Mouse (Mus musculus) kidney, embryonic 16.5 days (tissue): ENCODE data around the gene Hivep3. TPM values are rescaled to one million over a fixed set of nuclear protein-coding genes. Genes with fewer than 3 reads are reported as not detected.

Experiments used
- ATAC-seq: fragments of 200-750 bp; cut with Nextera tagmentation; 2 replicates; pipeline ENCODE4 v1.8.0; 2017; ENCODE audit warnings: moderate TSS enrichment; ENCODE audit not compliant: low FRiP score, low TSS enrichment
- H3K27ac ChIP-seq: fragments of 300-500 bp; sonication (generic); 2 replicates; pipeline ENCODE4 v1.5.1; 2014; ENCODE audit warnings: low read length
- H3K27me3 ChIP-seq: fragments of 300-500 bp; sonication (generic); 2 replicates; pipeline ENCODE4 v1.6.1; 2014; ENCODE audit warnings: low read length, control low read depth, mixed read lengths; ENCODE audit not compliant: insufficient read depth
- H3K36me3 ChIP-seq: fragments of 300-500 bp; sonication (generic); 2 replicates; pipeline ENCODE4 v1.6.1; 2014; ENCODE audit warnings: low read length, control low read depth, mixed read lengths; ENCODE audit not compliant: insufficient read depth
- H3K4me1 ChIP-seq: fragments of 300-500 bp; sonication (generic); 2 replicates; pipeline ENCODE4 v1.6.1; 2014; ENCODE audit warnings: low read length, control low read depth, mixed read lengths; ENCODE audit not compliant: insufficient read depth
- H3K4me2 ChIP-seq: fragments of 300-500 bp; sonication (generic); replicated peaks from 2 replicates; pipeline ENCODE4 v1.6.1; 2014; ENCODE audit warnings: low read depth, low read length
- H3K4me3 ChIP-seq: fragments of 300-500 bp; sonication (generic); 2 replicates; pipeline ENCODE4 v1.5.1; 2014; ENCODE audit warnings: mild to moderate bottlenecking, low read length
- H3K9ac ChIP-seq: fragments of 300-500 bp; sonication (generic); replicated peaks from 2 replicates; pipeline ENCODE4 v1.6.1; 2014; ENCODE audit warnings: low read length
- H3K9me3 ChIP-seq: fragments of 300-500 bp; sonication (generic); 2 replicates; pipeline ENCODE4 v1.6.1; 2016; ENCODE audit warnings: low read length, control low read depth
- WGBS: fragments of 180-500 bp; shearing (Covaris S2); extraction: QIAGEN DNeasy Blood & Tissue Kit; methylation state at CpG from one replicate; pipeline ENCODE4 v1.1.7; 2014; 5-methylcytosine and 5-hydroxymethylcytosine counted together
- polyA plus RNA-seq: library from polyadenylated mRNA; unstranded; fragments of >200 nt; fragmentation: Nextera tagmentation; extraction: Ambion mirVana; gene quantifications from 2 replicates; pipeline ENCODE4 v1.2.1, GENCODE M21; 2015

The Hivep3 gene
- polyA plus RNA-seq, 1 experiment from 2014 or later, result 7.0 TPM

- H3K27me3 ChIP-seq, result no peaks in the 10 kb centered on the region
- H3K4me2 ChIP-seq, result no peak overlapping the region
- 51% methylated on average over 4 of the region's 4 CpGs for WGBS
- H3K4me1 ChIP-seq, result no peaks in the 10 kb centered on the region
- H3K9me3 ChIP-seq, result no peaks in the 10 kb centered on the region
- no peak overlapping the region for H3K9ac ChIP-seq
- no peak for ATAC-seq
- H3K27ac ChIP-seq, result no peak overlapping the region
- no peak overlapping the region for H3K4me3 ChIP-seq
- no peaks in the 10 kb centered on the region for H3K36me3 ChIP-seq
These were observed 125.9 kb downstream of the Hivep3 start for GRCm38 (mm10) chr4:119859454-119859853.

- Histone ChIP-seq H3K27me3 (no peaks in the 10 kb centered on the region), H3K9ac (no peak overlapping the region), H3K4me2 (no peak overlapping the region), H3K36me3 (no peaks in the 10 kb centered on the region), H3K9me3 (no peaks in the 10 kb centered on the region), H3K4me1 (no peaks in the 10 kb centered on the region), H3K27ac (no peak overlapping the region), H3K4me3 (no peak overlapping the region)
- 74% methylated on average over 4 of the region's 4 CpGs for WGBS
- no peak for ATAC-seq
These were observed 127.4 kb downstream of the Hivep3 start for GRCm38 (mm10) chr4:119861001-119861400.

DNA sequence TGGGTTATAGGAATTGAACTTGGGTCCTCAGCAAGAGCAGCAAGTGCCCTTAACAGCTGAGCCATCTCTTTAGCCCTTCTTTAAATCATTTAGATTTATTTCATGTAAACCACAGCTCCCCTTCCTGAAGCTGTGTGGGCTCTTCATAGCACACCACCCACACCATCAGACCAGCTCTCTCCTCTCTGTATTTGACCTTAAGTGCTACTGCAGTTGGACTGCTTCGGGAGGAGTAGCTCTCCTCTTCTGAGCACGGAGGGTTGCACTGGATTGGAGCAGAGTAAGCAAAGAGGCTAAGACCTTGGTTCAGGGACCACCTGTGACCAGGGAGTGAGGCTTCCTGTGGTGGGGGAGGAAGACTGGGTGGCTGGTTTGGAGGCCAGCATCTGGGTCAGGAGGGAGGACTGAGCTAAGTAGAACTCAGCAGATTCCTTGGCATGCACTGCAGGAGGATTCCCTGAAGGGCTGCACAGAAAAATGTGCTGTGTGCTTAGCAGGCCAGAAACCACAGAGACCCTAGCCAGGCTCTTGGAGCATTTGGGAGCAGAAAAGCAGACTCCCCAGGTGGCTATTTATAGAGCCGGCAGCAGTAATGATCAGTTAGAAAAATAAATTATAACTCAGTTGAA, 132.4 kb downstream of the Hivep3 start:
- Histone ChIP-seq H3K4me1 (no peaks in the 10 kb centered on the region), H3K9me3 (no peaks in the 10 kb centered on the region), H3K36me3 (no peaks in the 10 kb centered on the region), H3K9ac (no peak overlapping the region), H3K27ac (no peak overlapping the region), H3K4me2 (no peak overlapping the region), H3K27me3 (no peaks in the 10 kb centered on the region), H3K4me3 (no peak overlapping the region)
- WGBS, result 37% methylated on average over 3 of the region's 3 CpGs
- peak; percentile 86 for ATAC-seq

DNA sequence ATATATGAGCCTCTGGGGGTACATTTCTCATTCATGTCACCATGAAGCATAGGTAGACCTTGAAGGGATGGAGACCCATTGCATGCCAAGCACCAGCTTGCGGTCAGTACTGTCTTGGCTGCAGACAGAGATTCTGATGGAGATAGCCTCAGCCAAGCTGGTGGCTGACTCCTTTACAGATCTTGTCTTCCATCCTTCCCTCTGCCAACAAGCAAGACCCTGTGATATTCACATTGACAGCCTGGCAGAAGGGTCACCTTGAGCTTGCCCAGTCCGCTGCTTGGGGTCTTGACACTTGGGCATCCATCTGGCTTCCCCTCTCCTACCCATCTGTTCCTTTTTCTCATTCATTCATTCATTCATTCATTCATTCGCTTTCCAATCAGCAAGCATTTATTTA, 133.5 kb downstream of the Hivep3 start:
- no peak overlapping the region for H3K4me3 ChIP-seq
- no peaks in the 10 kb centered on the region for H3K9me3 ChIP-seq
- ATAC-seq, result no peak
- H3K4me2 ChIP-seq, result no peak overlapping the region
- no peaks in the 10 kb centered on the region for H3K4me1 ChIP-seq
- H3K27ac ChIP-seq, result no peak overlapping the region
- WGBS, result 86% methylated on average over 3 of the region's 3 CpGs
- no peaks in the 10 kb centered on the region for H3K27me3 ChIP-seq
- no peak overlapping the region for H3K9ac ChIP-seq
- H3K36me3 ChIP-seq, result no peaks in the 10 kb centered on the region

- H3K27ac ChIP-seq, result no peak overlapping the region
- WGBS, result 66% methylated on average over 6 of the region's 6 CpGs
- no peaks in the 10 kb centered on the region for H3K27me3 ChIP-seq
- no peaks in the 10 kb centered on the region for H3K9me3 ChIP-seq
- H3K36me3 ChIP-seq, result no peaks in the 10 kb centered on the region
- no peak overlapping the region for H3K9ac ChIP-seq
- no peak overlapping the region for H3K4me2 ChIP-seq
- H3K4me3 ChIP-seq, result no peak overlapping the region
- H3K4me1 ChIP-seq, result no peaks in the 10 kb centered on the region
- ATAC-seq, result no peak
These were observed 136.8 kb downstream of the Hivep3 start for GRCm38 (mm10) chr4:119870411-119870810.

DNA sequence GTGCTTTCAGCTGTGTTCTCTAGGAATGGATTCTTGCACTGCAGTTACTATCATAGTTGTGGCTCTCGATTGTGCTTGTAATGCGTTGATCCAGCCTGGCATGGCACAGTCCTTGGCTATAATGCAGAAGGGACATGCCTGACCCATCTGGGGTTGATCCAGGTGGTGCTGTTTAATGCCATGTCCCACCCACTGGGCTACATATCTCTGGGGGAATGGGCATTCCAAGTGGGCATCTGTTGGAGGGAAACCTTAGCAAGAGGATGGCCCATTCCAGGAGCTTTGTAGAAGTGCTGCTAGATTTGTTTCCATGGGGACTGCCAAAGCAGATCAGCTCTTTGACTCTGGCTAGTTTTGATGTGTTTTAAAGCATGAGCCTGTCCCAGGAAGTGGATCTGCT, 137.9 kb downstream of the Hivep3 start:
- no peaks in the 10 kb centered on the region for H3K36me3 ChIP-seq
- H3K4me1 ChIP-seq, result no peaks in the 10 kb centered on the region
- no peaks in the 10 kb centered on the region for H3K9me3 ChIP-seq
- H3K4me2 ChIP-seq, result no peak overlapping the region
- H3K27ac ChIP-seq, result no peak overlapping the region
- no peak overlapping the region for H3K9ac ChIP-seq
- no peak for ATAC-seq
- H3K4me3 ChIP-seq, result no peak overlapping the region
- 100% methylated on average over 2 of the region's 2 CpGs for WGBS
- no peaks in the 10 kb centered on the region for H3K27me3 ChIP-seq

DNA sequence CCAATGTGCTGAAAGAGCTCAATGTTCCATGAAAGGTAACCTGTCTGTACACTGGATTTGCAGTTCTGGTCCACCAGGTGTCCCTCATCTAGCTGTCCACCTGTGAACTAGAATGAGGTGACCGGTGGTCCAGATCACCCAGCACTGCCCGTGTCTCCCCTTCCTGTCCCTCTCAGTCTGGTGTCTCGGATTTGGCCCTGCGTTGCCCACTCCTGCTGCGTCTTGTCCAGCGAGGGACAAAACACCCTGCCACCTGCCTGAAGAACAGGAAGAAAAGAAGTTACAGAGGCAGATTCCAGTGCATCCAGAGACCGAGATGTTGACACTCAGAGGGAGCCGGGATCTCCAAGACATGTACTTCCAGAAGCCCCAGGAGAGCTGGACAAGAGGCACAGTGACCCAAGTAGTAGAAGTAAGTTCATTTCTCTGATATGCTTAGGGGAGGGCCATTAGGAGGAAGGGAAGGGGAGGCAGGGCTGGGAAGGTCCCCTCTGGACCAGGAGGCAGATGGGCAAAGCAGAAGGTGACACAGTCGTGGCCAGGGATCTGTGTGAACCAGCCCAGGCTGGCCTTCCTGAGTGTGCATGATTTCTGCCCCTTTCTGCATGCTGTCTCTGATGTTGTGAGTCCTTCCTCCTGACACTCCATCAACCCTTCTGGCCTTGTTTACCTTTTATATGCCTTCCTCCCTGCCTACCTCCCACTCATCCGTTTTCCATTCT, 138.4 kb downstream of the Hivep3 start:
- H3K9me3 ChIP-seq, result no peaks in the 10 kb centered on the region
- H3K4me3 ChIP-seq, result no peak overlapping the region
- no peaks in the 10 kb centered on the region for H3K27me3 ChIP-seq
- no peaks in the 10 kb centered on the region for H3K36me3 ChIP-seq
- WGBS, result 81% methylated on average over 10 of the region's 10 CpGs
- H3K9ac ChIP-seq, result no peak overlapping the region
- H3K27ac ChIP-seq, result no peak overlapping the region
- no peaks in the 10 kb centered on the region for H3K4me1 ChIP-seq
- no peak for ATAC-seq
- H3K4me2 ChIP-seq, result no peak overlapping the region

GRCm38 (mm10) chr4:119873935-119874334, 140.4 kb downstream of the Hivep3 start:
- Histone ChIP-seq H3K36me3 (no peaks in the 10 kb centered on the region), H3K4me1 (no peaks in the 10 kb centered on the region), H3K9me3 (no peaks in the 10 kb centered on the region), H3K4me3 (no peak overlapping the region), H3K27ac (no peak overlapping the region), H3K4me2 (no peak overlapping the region), H3K27me3 (no peaks in the 10 kb centered on the region), H3K9ac (no peak overlapping the region)
- ATAC-seq, result no peak
- 67% methylated on average over 6 of the region's 6 CpGs for WGBS

DNA sequence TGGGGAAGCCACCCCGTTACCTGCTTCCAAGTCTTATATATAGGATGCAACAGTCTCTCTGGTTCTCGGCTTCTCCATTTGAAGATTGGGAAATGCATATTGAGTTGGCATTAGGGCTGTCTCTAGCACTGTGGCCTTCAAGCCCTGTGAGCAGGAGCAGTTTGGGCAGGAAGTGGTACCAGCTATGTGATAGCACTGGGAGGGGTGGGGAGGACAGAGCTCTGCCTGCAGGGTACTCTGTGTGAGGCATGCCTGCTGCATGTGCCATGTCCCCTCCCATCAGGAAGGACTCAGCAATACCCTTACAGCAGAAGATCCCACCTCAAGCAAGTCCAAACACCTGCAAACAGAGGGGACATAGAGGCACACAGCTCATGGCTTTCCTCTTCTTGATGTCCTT, 142.0 kb downstream of the Hivep3 start:
- no peaks in the 10 kb centered on the region for H3K9me3 ChIP-seq
- no peaks in the 10 kb centered on the region for H3K4me1 ChIP-seq
- H3K4me2 ChIP-seq, result no peak overlapping the region
- H3K4me3 ChIP-seq, result no peak overlapping the region
- H3K9ac ChIP-seq, result no peak overlapping the region
- no peak for ATAC-seq
- 93% methylated on average over 2 of the region's 2 CpGs for WGBS
- no peaks in the 10 kb centered on the region for H3K36me3 ChIP-seq
- no peak overlapping the region for H3K27ac ChIP-seq
- H3K27me3 ChIP-seq, result no peaks in the 10 kb centered on the region

- Histone ChIP-seq H3K4me2 (no peak overlapping the region), H3K4me3 (no peak overlapping the region), H3K27me3 (no peaks in the 10 kb centered on the region), H3K9ac (no peak overlapping the region), H3K27ac (no peak overlapping the region), H3K36me3 (no peaks in the 10 kb centered on the region), H3K4me1 (no peaks in the 10 kb centered on the region), H3K9me3 (no peaks in the 10 kb centered on the region)
- WGBS, result 79% methylated on average over 8 of the region's 8 CpGs
- no peak for ATAC-seq
These were observed 143.1 kb downstream of the Hivep3 start for GRCm38 (mm10) chr4:119876535-119877160.
